Mouse (Mus musculus): ENCODE data around the gene Scd2. TPM values are rescaled to one million over a fixed set of nuclear protein-coding genes. Genes with fewer than 3 reads are reported as not detected.

Gene Scd2
- total and polyA plus RNA-seq, 2 experiments from 2014 or later: 61.2 to 307 TPM

DNA sequence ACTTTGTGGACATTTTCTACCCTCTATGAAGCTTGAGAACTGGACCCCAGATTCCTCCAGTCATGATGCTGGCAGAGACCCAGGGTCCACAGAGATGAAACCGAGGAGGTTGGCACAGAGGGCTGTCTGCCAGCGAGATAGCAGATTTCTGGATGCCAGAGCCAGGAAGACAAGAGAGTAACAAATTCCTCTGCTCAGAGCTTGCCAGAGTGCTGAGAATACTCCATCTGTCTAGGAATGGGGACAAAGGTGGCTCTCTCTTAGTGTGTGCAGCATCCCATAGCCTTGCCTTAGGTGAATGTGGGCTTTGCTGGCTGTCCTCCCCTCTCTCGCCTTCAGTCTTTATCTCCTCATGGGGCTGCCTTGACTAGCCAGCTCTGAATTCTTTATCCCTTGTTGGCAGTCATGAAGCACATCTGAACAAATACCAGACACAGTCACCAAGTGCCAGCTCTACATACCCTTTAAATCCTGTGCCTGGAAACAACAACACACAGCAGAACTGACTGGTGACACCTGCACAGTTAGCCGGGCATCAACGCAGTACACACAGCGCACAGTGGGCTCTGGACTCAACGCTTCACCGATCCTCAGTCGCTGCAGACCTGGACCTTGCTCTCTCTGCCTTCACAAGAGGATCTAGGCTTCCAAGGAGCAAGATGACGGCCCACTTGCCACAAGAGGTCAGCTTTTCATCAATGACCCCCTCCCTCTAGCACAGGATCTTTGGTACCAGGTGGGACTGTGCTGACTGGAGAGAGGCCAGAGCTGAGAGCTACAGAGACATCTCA, 39.6 kb downstream of the Scd2 start, which contains the start of gene Scd4:
TSS of gene Scd4 (plus strand) at position 260 of the 791 bp plus-strand sequence.
- peak; percentile 91 for ATAC-seq (ENCODE audit: insufficient read depth, low read depth)
- peak within 1 kb of the TSS; percentile 46 for H3K4me2 ChIP-seq (ENCODE audit: low read depth, low read length)
- DNase-seq (ENCODE audit: low spot score): peak; percentile 64

DNA sequence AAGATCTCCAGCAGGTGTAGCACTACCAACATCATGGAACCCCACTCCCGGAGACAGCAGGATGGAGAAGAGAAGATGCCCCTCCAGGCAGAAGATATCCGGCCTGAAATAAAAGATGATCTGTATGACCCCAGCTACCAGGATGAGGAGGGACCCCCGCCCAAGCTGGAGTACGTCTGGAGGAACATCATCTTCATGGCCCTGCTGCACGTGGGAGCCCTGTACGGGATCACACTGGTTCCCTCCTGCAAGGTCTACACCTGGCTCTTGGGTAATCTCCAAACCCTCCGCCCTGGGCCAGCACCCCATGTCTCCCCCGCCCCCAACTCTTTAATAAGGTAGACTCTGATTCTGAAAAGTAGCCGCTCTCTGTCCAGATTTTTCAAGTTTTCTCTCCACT, 40.5 kb downstream of the Scd2 start:
- WGBS: 92% methylated on average over 9 of the region's 9 CpGs
- H3K4me2 ChIP-seq (ENCODE audit: low read depth, low read length): peak overlapping the region; percentile 46; the same call in 1 of the 2 replicates
- H3K4me3 ChIP-seq (ENCODE audit: low read depth, low read length): no peak overlapping the region
- H3K4me1 ChIP-seq (ENCODE audit: control insufficient read depth, insufficient read depth): peaks cover 39% of the 10 kb centered on the region
- no peaks in the 10 kb centered on the region for H3K36me3 ChIP-seq (replicated peaks; ENCODE audit: control insufficient read depth, insufficient read depth, low read length)
- no peaks in the 10 kb centered on the region for H3K27me3 ChIP-seq (ENCODE audit: control insufficient read depth, insufficient read depth, low read length)
- H3K27ac ChIP-seq (ENCODE audit: low read depth): peak overlapping the region; percentile 90
- H3K9ac ChIP-seq (replicated peaks; ENCODE audit: low read depth, low read length): no peak overlapping the region
- TF ChIP-seq EP300 (IDR thresholded peaks at IDR 0.05; ENCODE audit: low read depth) (no peak), CTCF (IDR thresholded peaks at IDR 0.05; ENCODE audit: low read depth) (no peak)
- DNase-seq (ENCODE audit: low spot score) (no peak), ATAC-seq (ENCODE audit: insufficient read depth, low read depth) (no peak)
- no peaks in the 10 kb centered on the region for H3K9me3 ChIP-seq (replicated peaks; ENCODE audit: control insufficient read depth, low read length)

More for the DNA sequence above, 39.6 kb downstream of the Scd2 start, which contains the start of gene Scd4:
- Histone ChIP-seq H3K27me3 (ENCODE audit: control insufficient read depth, insufficient read depth, low read length) (no peaks in the 10 kb centered on the region), H3K27ac (ENCODE audit: low read depth) (peak within 1 kb of the TSS; percentile 90), H3K36me3 (replicated peaks; ENCODE audit: control insufficient read depth, insufficient read depth, low read length) (no peaks in the 10 kb centered on the region), H3K9me3 (replicated peaks; ENCODE audit: control insufficient read depth, low read length) (no peaks in the 10 kb centered on the region), H3K4me3 (ENCODE audit: low read depth, low read length) (peak within 1 kb of the TSS; percentile 17; the same call in 1 of the 2 replicates), H3K4me1 (ENCODE audit: control insufficient read depth, insufficient read depth) (peaks cover 39% of the 10 kb centered on the region), H3K9ac (replicated peaks; ENCODE audit: low read depth, low read length) (0 out of 2 replicates have a peak within 1 kb of the TSS, but pooled peaks have one; percentile 26)
- 40% methylated on average over 10 of the region's 10 CpGs for WGBS
- TF ChIP-seq EP300 (IDR thresholded peaks at IDR 0.05; ENCODE audit: low read depth): 0 out of 2 replicates have a peak, but pooled peaks have one; percentile 20
- no peak for TF ChIP-seq CTCF (IDR thresholded peaks at IDR 0.05; ENCODE audit: low read depth)

DNA sequence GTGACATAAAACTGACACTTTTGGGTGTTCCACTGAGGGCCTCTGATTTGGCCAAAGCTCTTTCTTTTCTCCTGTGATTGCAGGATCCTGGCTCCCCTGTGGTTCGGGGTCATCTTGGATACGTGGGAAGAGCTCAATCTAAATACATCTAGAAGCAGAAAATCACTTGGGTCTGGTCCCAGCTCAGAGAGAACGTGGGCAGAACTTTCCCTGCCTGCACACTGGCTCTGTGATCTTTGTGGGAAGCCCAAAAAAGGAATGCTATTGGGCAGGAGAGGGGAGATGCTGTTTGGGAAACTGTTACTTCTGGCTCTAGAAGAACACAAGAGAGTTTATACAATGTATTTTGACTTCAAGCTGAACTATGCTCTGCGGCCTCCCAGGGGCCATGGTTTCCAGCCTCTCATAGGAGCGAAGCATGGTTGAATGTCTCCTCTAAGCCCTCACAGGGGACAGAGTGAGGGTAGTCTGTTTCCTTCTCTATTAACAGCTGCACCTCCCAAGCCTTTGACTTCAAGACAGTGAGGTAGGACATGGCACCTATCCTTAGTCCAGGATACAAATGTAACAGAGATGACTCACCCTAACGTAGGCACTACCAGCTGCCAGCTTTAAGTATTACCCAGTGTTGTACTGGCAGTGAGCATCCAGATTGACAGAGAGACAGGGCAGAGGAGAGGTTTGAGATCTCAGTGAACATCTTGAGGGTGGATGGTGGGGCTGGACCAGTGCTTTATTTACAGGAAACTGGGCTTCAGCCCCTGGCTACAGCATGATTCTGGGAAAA, 42.6 kb downstream of the Scd2 start:
- Histone ChIP-seq H3K36me3 (replicated peaks; ENCODE audit: control insufficient read depth, insufficient read depth, low read length) (no peaks in the 10 kb centered on the region), H3K9me3 (replicated peaks; ENCODE audit: control insufficient read depth, low read length) (no peaks in the 10 kb centered on the region), H3K4me2 (ENCODE audit: low read depth, low read length) (no peak overlapping the region), H3K9ac (replicated peaks; ENCODE audit: low read depth, low read length) (no peak overlapping the region), H3K27ac (ENCODE audit: low read depth) (no peak overlapping the region), H3K27me3 (ENCODE audit: control insufficient read depth, insufficient read depth, low read length) (no peaks in the 10 kb centered on the region), H3K4me1 (ENCODE audit: control insufficient read depth, insufficient read depth) (peaks cover 39% of the 10 kb centered on the region), H3K4me3 (ENCODE audit: low read depth, low read length) (no peak overlapping the region)
- ATAC-seq (ENCODE audit: insufficient read depth, low read depth) (no peak), DNase-seq (ENCODE audit: low spot score) (no peak)
- WGBS: 69% methylated on average over 6 of the region's 6 CpGs
- no peak for TF ChIP-seq CTCF (IDR thresholded peaks at IDR 0.05; ENCODE audit: low read depth)
- no peak for TF ChIP-seq EP300 (IDR thresholded peaks at IDR 0.05; ENCODE audit: low read depth)

- no peaks in the 10 kb centered on the region for H3K9me3 ChIP-seq (replicated peaks; ENCODE audit: control insufficient read depth, low read length)
- DNase-seq (ENCODE audit: low spot score): no peak
- H3K4me1 ChIP-seq (ENCODE audit: control insufficient read depth, insufficient read depth): no peaks in the 10 kb centered on the region
- H3K36me3 ChIP-seq (replicated peaks; ENCODE audit: control insufficient read depth, insufficient read depth, low read length): no peaks in the 10 kb centered on the region
- WGBS: 85% methylated on average over 8 of the region's 8 CpGs
- H3K4me3 ChIP-seq (ENCODE audit: low read depth, low read length): no peak overlapping the region
- no peak overlapping the region for H3K9ac ChIP-seq (replicated peaks; ENCODE audit: low read depth, low read length)
- H3K27me3 ChIP-seq (ENCODE audit: control insufficient read depth, insufficient read depth, low read length): no peaks in the 10 kb centered on the region
- TF ChIP-seq EP300 (IDR thresholded peaks at IDR 0.05; ENCODE audit: low read depth): no peak
- no peak for TF ChIP-seq CTCF (IDR thresholded peaks at IDR 0.05; ENCODE audit: low read depth)
- no peak overlapping the region for H3K27ac ChIP-seq (ENCODE audit: low read depth)
- ATAC-seq (ENCODE audit: insufficient read depth, low read depth): no peak
- no peak overlapping the region for H3K4me2 ChIP-seq (ENCODE audit: low read depth, low read length)
Measured at GRCm38 (mm10) chr19:44349689-44350088, 56.2 kb downstream of the Scd2 start.

DNA sequence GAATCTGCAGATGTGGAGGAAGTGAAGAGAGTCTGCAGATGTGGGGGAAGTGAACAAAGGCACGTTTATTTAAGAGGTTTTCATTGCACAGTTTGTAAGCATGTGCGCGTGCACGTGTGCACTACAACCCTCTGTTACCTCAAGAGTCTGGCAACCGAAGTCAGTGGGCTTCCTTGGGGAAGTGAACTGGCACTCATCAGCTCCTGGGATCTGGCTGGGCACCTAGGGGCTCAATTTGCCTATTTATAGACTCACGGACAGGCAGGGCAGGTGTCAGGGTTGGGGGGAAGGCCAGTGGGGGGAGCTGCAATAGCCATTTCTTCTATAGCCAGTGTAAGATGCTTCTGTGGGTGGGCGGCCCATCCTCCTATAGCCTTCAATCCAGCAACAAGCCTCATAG, 58.3 kb downstream of the Scd2 start:
- Histone ChIP-seq H3K4me1 (ENCODE audit: control insufficient read depth, insufficient read depth) (no peaks in the 10 kb centered on the region), H3K4me2 (ENCODE audit: low read depth, low read length) (no peak overlapping the region), H3K4me3 (ENCODE audit: low read depth, low read length) (no peak overlapping the region), H3K9me3 (replicated peaks; ENCODE audit: control insufficient read depth, low read length) (no peaks in the 10 kb centered on the region), H3K9ac (replicated peaks; ENCODE audit: low read depth, low read length) (no peak overlapping the region), H3K27me3 (ENCODE audit: control insufficient read depth, insufficient read depth, low read length) (no peaks in the 10 kb centered on the region), H3K36me3 (replicated peaks; ENCODE audit: control insufficient read depth, insufficient read depth, low read length) (no peaks in the 10 kb centered on the region), H3K27ac (ENCODE audit: low read depth) (no peak overlapping the region)
- TF ChIP-seq CTCF (IDR thresholded peaks at IDR 0.05; ENCODE audit: low read depth) (no peak), EP300 (IDR thresholded peaks at IDR 0.05; ENCODE audit: low read depth) (no peak)
- 75% methylated on average over 7 of the region's 7 CpGs for WGBS
- no peak for ATAC-seq (ENCODE audit: insufficient read depth, low read depth)
- no peak for DNase-seq (ENCODE audit: low spot score)

Small RNAs within 50 kb of the gene (microRNA-seq; reads per million reads assigned to microRNA genes)
- 1.1 reads per million for gene Mir5114

Other genes starting within 250 kb of the Scd2 start
- 2.4 and 3.4 TPM in 2 replicates for gene Erlin1, start 223.9 kb upstream of the Scd2 start, total RNA-seq (2014; rRNA removed; ENCODE audit: low replicate concordance)
- 6.1 and 7.0 TPM in 2 replicates for gene Erlin1, start 223.9 kb upstream of the Scd2 start, polyA plus RNA-seq (2015; fragmentation: Nextera tagmentation; extraction: Ambion mirVana)
- gene Chuk, start 186.2 kb upstream of the Scd2 start, total RNA-seq (2014; rRNA removed; ENCODE audit: low replicate concordance): 14.7 and 47.1 TPM in 2 replicates
- 19.3 TPM in 2 replicates for gene Chuk, start 186.2 kb upstream of the Scd2 start, polyA plus RNA-seq (2015; fragmentation: Nextera tagmentation; extraction: Ambion mirVana)
- 12.5 and 16.0 TPM in 2 replicates for gene Cwf19l1, start 157.8 kb upstream of the Scd2 start, total RNA-seq (2014; rRNA removed; ENCODE audit: low replicate concordance)
- gene Cwf19l1, start 157.8 kb upstream of the Scd2 start, polyA plus RNA-seq (2015; fragmentation: Nextera tagmentation; extraction: Ambion mirVana): 9.8 and 10.7 TPM in 2 replicates
- gene Bloc1s2, start 147.2 kb upstream of the Scd2 start, total RNA-seq (2014; rRNA removed; ENCODE audit: low replicate concordance): 3.8 and 8.2 TPM in 2 replicates
- 43.4 and 49.7 TPM in 2 replicates for gene Bloc1s2, start 147.2 kb upstream of the Scd2 start, polyA plus RNA-seq (2015; fragmentation: Nextera tagmentation; extraction: Ambion mirVana)
- not detected in 2 replicates for gene Pkd2l1, start 101.2 kb upstream of the Scd2 start, total RNA-seq (2014; rRNA removed; ENCODE audit: low replicate concordance)
- not detected in 2 replicates for gene Pkd2l1, start 101.2 kb upstream of the Scd2 start, polyA plus RNA-seq (2015; fragmentation: Nextera tagmentation; extraction: Ambion mirVana)
- not detected in 2 replicates for gene Scd3, start 90.4 kb upstream of the Scd2 start, total RNA-seq (2014; rRNA removed; ENCODE audit: low replicate concordance)
- 0.14 TPM in 1 of 2 replicates, not detected in the other for gene Scd3, start 90.4 kb upstream of the Scd2 start, polyA plus RNA-seq (2015; fragmentation: Nextera tagmentation; extraction: Ambion mirVana)
- gene Scd4, start 39.4 kb downstream of the Scd2 start, total RNA-seq (2014; rRNA removed; ENCODE audit: low replicate concordance): 10.8 and 37.4 TPM in 2 replicates
- gene Scd4, start 39.4 kb downstream of the Scd2 start, polyA plus RNA-seq (2015; fragmentation: Nextera tagmentation; extraction: Ambion mirVana): 30.8 and 38.2 TPM in 2 replicates
- gene Scd1, start 114.2 kb downstream of the Scd2 start, total RNA-seq (2014; rRNA removed; ENCODE audit: low replicate concordance): 6.2 and 9.8 TPM in 2 replicates
- gene Scd1, start 114.2 kb downstream of the Scd2 start, polyA plus RNA-seq (2015; fragmentation: Nextera tagmentation; extraction: Ambion mirVana): 0.66 and 1.2 TPM in 2 replicates
- 0.27 TPM in 1 of 2 replicates, not detected in the other for gene Wnt8b, start 199.8 kb downstream of the Scd2 start, total RNA-seq (2014; rRNA removed; ENCODE audit: low replicate concordance)
- not detected in 2 replicates for gene Wnt8b, start 199.8 kb downstream of the Scd2 start, polyA plus RNA-seq (2015; fragmentation: Nextera tagmentation; extraction: Ambion mirVana)